Mouse (Mus musculus): ENCODE measurements around the gene Psmb8.
A peak's percentile ranks its signal among the peaks of the same experiment; 100 is the strongest.

Psmb8 gene

DNA sequence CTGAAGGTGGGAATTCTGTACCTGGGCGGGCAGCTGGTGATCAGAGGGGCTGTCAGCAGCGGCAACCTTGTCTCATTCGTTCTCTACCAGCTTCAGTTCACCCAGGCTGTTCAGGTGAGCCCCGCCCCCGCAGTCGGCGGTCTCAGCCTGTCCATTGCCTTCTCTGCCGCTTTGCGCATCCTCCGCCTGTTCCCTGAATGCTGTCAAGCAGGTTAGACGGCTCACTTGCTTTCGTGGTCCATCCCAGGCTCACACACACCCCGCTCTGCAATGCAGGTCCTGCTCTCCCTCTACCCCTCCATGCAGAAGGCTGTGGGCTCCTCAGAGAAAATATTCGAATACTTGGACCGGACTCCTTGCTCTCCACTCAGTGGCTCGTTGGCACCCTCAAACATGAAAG, 4.7 kb upstream of the Psmb8 start:
- DNase-seq (ENCODE audit: low read depth in 1 of 2, low spot score in 2 of 2): no peak

DNA sequence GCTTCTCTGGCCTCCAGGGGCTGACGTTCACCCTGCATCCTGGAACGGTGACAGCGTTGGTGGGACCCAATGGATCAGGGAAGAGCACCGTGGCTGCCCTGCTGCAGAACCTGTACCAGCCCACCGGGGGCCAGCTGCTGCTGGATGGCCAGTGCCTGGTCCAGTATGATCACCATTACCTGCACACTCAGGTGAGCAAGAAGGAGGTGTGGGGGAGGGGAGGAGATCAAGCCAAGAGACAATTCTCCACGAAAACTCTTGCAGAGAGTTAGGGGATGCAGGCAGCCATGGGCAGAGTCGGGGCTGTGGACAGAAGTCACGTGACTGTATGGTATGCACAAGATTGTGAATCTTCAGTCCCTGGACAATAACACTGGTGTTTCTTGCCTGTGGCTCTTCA, 4.1 kb upstream of the Psmb8 start:
- no peak for DNase-seq (ENCODE audit: low read depth in 1 of 2, low spot score in 2 of 2)

DNA sequence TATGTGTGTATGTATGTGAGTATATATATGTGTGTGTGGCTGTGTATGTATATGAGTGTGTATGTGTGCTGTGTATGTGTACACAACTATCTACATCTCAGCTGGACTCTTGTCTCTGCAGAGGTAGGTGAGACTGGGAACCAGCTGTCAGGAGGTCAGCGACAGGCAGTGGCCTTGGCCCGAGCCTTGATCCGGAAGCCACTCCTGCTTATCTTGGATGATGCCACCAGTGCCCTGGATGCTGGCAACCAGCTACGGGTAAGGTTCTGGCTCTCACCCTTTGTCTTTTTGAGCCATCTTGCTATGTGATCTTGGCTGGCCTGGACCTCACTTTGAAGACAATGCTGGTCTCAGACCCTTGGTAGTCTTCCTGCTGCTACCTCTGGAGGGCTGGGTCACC, 2.8 kb upstream of the Psmb8 start:
- DNase-seq (ENCODE audit: low read depth in 1 of 2, low spot score in 2 of 2): no peak

DNA sequence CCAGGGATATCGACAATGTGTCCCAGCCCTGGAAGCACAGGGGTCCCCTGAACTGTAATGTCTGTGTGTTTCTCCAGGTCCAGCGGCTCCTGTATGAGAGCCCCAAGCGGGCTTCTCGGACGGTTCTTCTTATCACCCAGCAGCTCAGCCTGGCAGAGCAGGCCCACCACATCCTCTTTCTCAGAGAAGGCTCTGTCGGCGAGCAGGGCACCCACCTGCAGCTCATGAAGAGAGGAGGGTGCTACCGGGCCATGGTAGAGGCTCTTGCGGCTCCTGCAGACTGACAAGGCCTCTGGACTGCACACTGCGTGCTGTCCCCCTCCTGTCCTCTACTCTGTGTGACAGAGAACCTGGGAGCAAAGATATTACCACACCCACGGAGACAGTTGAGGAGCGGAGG, 1.0 kb upstream of the Psmb8 start:
- no peak for DNase-seq (ENCODE audit: low read depth in 1 of 2, low spot score in 2 of 2)

DNA sequence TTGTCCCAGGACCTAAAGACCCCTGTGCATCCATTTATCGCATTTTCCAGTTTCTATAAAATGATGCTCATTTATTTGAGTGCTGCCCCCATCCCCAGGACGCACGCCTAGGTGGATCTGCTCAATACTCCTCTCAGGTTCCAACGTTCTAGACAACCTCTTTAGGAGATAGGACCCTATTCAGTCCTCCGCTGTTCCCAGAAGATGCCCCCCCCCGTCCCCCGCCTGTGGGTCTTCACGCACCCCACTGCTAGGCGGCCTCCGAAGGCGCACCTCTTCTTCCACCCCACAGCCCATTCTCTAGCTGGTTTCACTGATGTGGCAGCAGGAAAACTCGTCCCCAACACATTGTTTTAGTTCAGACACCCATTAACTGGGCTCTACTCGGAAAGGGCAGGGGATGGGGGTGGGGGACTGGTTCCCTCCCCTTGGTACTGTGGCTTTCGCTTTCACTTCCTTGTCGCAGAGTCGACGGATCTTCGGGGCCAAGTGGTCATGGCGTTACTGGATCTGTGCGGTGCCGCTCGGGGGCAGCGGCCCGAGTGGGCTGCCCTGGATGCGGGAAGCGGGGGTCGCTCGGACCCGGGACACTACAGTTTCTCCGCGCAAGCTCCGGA, 491 bp downstream of the Psmb8 start:
- DNase-seq (ENCODE audit: low read depth in 1 of 2, low spot score in 2 of 2): peak in 1 of 2 experiments; percentile 64

DNA sequence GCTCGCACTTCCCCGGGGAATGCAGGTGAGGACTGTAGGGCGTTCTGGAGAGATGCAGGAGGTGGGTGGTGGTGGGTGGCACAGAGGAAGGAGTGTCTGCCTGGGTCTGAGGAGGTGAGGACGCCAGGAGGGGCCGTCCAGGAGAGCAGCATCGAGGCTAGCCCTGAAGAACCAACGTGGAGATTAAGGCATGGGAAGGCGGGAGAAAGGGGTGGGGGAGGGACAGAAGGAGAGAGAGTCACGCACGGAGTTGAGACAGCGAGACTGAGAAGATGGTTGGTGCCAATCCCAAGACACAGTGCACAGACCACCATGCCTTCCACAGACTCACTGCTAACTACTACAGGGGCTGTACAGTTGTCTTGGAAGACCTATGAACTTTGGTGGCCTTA, 996 bp downstream of the Psmb8 start:
- no peak for DNase-seq (ENCODE audit: low read depth in 1 of 2, low spot score in 2 of 2)

DNA sequence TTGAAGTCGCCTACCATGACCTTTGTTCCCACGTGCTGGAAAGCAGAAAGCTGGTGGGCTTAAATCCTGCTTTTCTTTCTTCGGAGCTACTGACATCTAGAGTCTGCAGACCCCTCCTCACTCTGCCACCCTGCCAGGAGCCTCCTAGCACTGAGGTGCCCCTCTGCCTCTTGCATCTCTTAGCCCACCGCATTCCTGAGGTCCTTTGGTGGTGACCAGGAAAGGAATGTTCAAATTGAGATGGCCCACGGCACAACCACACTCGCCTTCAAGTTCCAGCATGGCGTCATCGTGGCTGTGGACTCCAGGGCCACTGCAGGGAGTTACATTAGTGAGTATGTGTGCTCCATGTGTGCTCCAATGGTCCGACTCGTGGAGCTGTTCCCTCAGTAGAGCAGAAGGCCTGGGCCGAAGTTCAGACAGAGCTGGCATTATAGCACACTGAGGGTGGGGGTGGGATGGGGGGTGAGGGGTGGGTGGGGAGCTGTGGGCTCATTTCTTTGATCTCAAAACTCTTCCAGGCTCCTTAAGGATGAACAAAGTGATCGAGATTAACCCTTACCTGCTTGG, 1.6 kb downstream of the Psmb8 start:
- DNase-seq (ENCODE audit: low read depth in 1 of 2, low spot score in 2 of 2): no peak

DNA sequence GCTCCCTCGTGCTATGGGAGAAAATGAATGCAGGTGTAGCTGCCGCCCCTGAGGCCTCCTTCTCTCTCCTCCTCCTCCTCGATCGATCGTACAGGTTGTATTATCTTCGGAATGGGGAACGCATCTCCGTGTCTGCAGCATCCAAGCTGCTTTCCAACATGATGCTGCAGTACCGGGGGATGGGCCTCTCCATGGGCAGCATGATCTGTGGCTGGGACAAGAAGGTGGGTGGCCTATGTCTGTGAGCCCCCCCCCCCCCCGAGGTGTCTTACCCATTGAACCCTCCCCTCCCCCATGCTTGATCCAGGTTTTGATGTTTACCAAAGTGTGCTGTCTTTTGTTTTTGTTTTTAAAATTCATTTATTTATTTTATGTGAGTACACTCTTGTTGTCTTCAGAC, 2.5 kb downstream of the Psmb8 start:
- DNase-seq (ENCODE audit: low read depth in 1 of 2, low spot score in 2 of 2): no peak

DNA sequence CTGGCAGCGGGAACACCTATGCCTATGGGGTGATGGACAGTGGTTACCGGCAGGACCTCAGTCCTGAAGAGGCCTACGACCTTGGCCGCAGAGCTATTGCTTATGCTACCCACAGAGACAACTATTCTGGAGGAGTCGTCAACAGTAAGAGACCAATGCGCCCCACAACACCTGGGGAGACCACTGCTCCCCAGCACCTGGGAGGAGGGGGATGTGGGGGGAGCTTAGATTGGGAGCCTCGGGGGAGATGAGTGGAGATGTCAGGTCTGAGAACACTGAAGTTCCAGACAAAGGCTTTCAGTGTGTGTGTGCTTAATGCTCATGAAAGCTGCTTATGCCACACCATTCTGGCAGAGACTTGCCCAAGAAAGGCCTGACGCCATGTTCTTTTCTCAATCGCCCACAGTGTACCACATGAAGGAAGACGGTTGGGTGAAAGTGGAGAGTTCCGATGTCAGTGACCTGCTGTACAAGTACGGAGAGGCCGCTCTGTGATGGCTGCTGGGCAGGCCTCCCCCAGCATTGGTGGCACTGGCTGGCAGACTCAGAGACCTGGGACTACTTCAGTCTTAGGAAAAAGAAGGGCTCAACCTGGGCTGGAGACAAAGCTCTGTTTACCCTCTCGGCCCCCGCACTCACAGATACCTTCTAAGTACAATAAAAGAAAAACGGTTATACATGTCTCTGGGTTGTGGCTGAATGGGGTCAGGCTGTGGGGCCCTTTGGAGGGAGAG, 3.4 kb downstream of the Psmb8 start:
- DNase-seq (ENCODE audit: low read depth in 1 of 2, low spot score in 2 of 2): no peak

DNA sequence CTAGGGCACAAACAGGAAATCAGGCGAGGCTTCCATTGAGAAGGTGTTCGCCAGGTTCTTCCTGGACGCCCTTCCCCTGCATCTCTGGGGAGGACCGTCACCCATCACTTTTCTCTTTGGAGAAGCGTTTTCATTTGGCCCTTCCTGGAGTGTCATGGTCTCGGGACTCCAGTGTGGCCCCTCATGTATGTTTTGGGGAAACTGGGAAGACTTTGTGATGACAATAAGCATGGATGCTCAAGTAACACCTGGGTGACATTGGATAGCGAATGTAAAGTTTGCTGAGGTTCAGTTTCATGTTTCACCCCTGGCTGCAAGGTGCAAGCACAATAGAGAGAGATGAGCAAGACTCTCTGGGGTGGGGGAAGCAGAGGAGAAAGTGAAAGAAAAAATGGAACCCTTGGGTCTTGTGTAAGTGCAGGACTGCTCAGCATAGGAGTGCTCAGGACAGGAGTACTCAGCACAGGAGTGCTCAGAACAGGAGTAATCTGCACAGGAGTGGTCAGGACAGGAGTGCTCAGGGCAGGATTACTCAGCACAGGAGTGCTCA, 4.1 kb downstream of the Psmb8 start:
- no peak for DNase-seq (ENCODE audit: low read depth in 1 of 2, low spot score in 2 of 2)

DNA sequence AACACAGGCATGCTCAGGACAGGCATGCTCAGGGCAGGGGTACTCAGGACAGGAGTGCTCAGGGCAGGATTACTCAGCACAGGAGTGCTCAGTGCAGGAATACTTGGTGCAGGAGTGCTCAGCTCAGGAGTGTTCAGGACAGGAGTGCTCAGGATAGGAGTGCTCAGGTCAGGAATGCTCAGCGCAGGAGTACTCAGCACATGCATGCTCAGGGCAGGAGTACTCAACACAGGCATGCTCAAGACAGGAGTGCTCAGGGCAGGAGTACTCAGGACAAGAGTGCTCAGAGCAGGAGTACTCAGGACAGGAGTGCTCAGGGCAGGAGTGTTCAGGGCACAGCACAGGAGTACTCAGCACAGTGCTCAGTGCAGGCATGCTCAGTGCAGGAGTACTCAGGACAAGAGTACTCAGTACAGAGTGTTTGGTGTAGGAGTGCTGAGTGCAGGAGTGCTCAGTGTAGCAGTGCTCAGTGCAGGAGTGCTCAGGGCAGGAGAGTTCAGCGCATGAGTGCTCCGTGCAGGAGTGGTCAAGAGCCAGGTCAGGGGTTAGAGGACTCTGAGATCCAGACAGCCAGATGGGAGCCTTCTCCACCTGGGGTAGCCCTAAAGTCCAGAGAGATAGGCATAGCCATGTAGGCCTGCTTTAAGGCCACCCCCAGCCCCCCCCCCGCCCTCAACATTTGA, 5.4 kb downstream of the Psmb8 start:
- DNase-seq (ENCODE audit: low read depth in 1 of 2, low spot score in 2 of 2): no peak

DNA sequence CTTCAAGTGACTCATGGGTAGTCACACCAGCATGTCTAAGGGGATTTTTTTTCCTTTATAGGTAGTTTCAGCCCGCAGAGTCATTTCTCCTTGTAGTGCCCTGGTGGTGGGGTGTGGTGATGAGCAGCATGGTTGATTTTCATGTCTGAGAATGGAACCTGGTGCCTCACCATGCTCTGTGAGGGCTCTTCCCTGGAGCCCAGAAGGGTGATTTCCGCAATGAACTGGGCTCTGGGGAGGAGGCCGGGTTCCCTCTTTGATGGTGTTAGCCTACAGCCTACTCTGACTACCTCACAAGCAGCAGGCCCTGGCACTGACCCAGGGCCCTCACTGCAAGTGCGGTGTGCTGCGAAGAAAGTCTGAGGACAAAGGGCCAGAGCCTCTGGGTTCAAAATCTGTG, 5.9 kb downstream of the Psmb8 start, which contains the start of gene Tap2:
Gene Tap2, plus strand, starts transcription at position 84 of the 400 bp plus-strand sequence.
- DNase-seq (ENCODE audit: low read depth in 1 of 2, low spot score in 2 of 2): no peak

DNA sequence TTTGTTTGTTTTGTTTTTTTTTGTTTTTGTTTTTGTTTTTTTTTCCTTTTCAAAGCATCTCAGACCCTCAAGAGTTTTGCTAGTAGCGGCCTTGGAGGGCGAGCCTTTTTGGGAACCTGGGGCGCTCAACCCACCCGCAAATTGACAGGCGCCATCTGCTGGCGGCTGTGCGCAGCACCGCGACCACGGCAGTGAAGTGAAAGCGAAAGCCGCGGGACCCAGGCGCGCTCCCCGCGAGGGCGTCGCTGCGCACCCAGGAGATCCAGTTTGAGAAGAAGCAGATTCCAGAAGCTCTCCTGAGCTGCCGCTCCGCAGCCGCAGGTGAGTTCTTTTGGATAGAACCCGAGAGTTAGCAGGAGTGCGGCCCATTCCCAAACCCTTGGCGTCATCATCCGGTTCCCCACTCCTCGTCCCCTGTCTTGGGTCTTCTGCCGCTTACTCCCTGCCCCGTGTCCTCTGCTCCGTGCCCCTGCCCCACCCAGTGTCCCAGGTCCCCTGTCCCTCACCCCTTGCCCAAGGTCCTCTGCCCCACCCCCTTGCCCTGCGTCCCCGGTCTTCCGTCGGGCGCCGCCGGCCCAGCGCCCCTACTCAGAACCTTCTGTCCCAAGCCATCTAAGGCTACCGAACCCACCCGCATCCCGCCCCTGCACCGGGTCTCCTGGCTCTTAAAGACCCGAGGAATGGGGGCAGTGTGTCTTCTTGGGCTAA, 6.9 kb downstream of the Psmb8 start:
- DNase-seq (ENCODE audit: low read depth in 1 of 2, low spot score in 2 of 2): peak; percentile 52 to 83

DNA sequence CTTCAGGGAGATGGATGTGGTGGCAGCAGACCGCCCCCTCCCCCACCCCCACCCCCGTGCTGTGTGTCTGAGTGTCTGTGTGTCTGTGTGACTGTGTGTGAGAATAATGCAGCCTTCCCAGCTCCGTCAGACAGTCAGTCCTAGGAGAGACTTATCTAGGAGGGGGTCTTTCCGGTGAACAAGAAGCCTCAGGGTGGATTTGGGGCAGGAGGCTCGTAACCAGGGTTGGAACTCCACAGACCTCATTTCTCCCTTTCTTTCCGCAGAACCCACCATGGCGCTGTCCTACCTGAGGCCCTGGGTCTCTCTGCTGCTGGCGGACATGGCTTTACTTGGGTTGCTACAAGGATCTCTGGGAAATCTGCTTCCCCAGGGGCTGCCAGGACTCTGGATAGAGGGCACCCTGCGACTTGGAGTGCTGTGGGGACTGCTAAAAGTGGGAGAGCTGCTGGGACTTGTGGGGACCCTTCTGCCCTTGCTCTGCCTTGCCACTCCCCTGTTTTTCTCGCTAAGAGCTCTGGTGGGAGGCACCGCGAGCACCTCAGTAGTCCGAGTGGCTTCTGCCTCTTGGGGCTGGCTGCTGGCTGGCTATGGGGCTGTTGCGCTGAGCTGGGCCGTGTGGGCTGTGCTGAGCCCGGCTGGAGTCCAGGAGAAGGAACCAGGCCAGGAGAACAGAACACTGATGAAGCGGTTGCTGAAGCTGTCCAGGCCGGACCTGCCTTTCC, 7.7 kb downstream of the Psmb8 start:
- DNase-seq (ENCODE audit: low read depth in 1 of 2, low spot score in 2 of 2): no peak

DNA sequence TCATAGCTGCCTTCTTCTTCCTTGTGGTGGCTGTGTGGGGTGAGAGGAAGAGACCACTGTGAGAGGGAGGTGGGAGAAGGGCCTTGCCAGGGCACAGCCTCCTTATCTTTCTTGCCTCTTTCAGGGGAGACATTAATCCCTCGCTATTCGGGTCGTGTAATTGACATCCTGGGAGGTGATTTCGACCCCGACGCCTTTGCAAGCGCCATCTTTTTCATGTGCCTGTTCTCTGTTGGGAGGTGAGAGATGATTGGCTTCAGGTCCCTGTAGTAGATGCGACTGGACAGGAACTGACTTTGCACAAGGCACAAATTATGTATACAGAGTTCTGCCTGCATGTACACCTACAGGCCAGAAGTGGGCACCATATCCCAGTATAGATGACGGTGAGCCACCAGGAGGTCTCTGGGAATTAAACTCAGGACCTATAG, 8.2 kb downstream of the Psmb8 start:
- DNase-seq (ENCODE audit: low read depth in 1 of 2, low spot score in 2 of 2): peak in 1 of 2 experiments; percentile 35

DNA sequence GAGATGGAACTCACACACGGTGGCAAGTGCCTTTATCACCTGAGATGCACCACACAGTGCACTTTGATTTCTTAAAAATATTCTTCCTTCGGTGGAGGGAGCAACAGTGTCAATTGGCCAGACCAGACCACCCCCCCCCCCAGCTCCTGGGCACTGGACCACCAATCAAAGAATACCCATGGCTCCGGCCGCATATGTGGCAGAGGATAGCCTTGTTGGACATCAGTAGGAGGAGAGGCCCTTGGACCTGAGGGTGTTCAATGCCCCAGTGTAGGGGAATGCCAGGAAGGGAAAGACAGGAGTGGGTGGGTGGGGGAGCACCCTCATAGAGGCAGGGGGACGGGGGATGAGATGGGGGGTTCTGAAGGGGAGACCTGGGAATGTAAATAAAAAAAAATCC, 9.2 kb downstream of the Psmb8 start:
- DNase-seq (ENCODE audit: low read depth in 1 of 2, low spot score in 2 of 2): no peak

DNA sequence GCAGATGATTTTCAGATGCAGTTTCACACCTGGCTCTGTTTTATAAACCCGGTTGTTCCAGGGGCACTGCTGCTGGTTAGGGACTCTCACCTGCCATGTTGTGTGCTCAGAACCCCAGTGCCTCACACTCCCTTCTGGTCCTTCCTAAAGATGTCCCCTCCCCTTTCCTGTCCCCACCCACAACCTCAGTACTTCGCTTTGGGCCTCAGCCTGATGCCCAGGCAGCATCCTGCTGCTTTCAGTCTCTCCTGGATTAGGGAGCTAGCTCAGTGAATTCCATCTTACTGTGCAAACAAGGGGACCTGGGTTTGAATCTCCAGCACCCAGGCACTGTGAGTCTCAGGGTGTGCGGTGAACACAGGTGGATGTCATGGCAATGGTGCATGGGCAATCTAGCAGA, 9.9 kb downstream of the Psmb8 start:
- DNase-seq (ENCODE audit: low read depth in 1 of 2, low spot score in 2 of 2): no peak

DNA sequence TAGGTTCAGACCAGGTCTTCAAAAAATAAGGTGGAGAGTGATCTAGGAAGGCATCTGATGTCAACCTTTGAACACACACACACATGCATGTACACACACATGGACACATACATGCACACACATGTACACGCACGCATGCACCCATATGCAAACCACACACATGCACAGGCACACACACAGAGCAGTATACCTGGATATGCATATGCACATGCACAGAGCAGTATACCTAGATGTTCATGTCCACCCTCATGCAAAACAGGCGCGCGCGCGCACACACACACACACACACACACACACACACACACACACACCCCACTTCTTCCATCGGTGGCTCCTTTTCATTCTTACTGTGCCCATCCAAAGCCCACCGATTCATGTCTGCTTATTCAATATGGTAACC, 10.3 kb downstream of the Psmb8 start:
- peak in 1 of 2 experiments; percentile 0 for DNase-seq (ENCODE audit: low read depth in 1 of 2, low spot score in 2 of 2)

DNA sequence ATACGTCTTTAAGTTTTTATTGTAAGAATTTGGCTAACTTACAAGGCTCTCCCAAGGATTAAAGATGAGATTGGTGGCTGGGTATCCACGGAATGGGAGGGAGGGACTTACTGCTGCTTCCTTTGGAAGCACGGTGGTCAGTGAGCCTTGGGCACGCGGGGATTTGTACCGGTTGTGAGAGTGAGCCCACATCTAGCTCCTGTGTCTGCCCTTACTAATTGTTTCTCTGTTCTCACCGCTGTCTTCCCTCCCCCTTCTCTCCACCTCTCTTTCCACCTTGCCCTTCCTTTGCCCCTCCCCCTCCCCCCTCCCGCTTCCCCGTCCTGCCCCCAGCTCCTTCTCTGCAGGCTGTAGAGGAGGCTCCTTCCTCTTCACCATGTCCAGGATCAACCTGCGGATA, 10.9 kb downstream of the Psmb8 start:
- peak in 1 of 2 experiments; percentile 0 for DNase-seq (ENCODE audit: low read depth in 1 of 2, low spot score in 2 of 2)

DNA sequence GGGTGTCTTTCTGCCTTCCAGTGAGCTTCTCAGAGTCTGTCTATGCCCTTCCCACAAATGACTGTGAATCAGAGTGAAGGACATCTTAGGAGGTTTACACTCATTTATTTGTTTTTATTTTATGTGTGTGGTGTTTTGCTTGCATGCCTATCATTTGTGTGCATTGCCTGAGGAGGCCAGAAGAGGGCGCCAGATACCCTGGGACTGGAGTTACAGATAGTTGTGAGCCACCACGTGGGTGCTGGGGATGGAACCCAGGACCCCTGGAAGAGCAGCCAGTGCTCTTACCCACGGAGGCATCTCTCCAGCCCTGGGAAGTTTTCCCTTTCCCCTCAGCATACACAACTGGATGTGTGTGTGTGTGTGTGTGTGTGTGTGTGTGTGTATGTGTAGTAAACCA, 12.2 kb downstream of the Psmb8 start:
- no peak for DNase-seq (ENCODE audit: low read depth in 1 of 2, low spot score in 2 of 2)

Data from monocyte, adult 2 months (primary cell).